Mouse (Mus musculus): Measurements from ENCODE around the gene Myo18a. TPM values are rescaled to one million over a fixed set of nuclear protein-coding genes. Genes with fewer than 3 reads are reported as not detected.

Myo18a gene
- polyA plus RNA-seq (2012; fragmentation: generic; extraction: Trizol): 57.0 TPM
- long read RNA-seq, experiment 1, partial matches to known transcripts: 18 of 36 reads
- long read RNA-seq, experiment 1, other reads (novel, unspliced or antisense): 17 of 36 reads
- long read RNA-seq, experiment 2, partial matches to known transcripts: 75 of 191 reads
- long read RNA-seq, experiment 2, other reads (novel, unspliced or antisense): 116 of 191 reads

GRCm38 (mm10) chr11:77762783-77763672 is at the start of gene Myo18a:
Myo18a (plus strand) TSS chr11:77763246.
- peaks cover 53% of the 10 kb centered on the region for H3K79me2 ChIP-seq (ENCODE audit: control insufficient read depth, insufficient read depth)
- H3ac ChIP-seq (ENCODE audit: control insufficient read depth, insufficient read length, low read depth): peak within 1 kb of the TSS; percentile 85
- TF ChIP-seq USF1 (IDR thresholded peaks at IDR 0.05; ENCODE audit: low read depth): no peak
- no peak for TF ChIP-seq CEBPB (IDR thresholded peaks at IDR 0.05; ENCODE audit: low read depth)
- TF ChIP-seq MAX (IDR thresholded peaks at IDR 0.05): no peak
- TF ChIP-seq FOSL1 (IDR thresholded peaks at IDR 0.05; ENCODE audit: insufficient read depth, low read length, poor library complexity, severe bottlenecking): no peak
- no peak for TF ChIP-seq MYOD1 (IDR thresholded peaks at IDR 0.05; ENCODE audit: control insufficient read depth, insufficient read length, low read depth)
- no peak for TF ChIP-seq MYOG (IDR thresholded peaks at IDR 0.05; ENCODE audit: control insufficient read depth, extremely low read depth, insufficient read length)
- peak; percentile 98 for TF ChIP-seq CTCF (IDR thresholded peaks at IDR 0.05; ENCODE audit: control insufficient read depth, insufficient read depth, insufficient read length)
- no peaks in the 10 kb centered on the region for H3K36me3 ChIP-seq (ENCODE audit: control insufficient read depth, insufficient read depth)
- H3K79me3 ChIP-seq (ENCODE audit: low read depth): peaks cover 27% of the 10 kb centered on the region
- no peaks in the 10 kb centered on the region for H3K27me3 ChIP-seq (ENCODE audit: control insufficient read depth, insufficient read depth, insufficient read length)
- peak within 1 kb of the TSS; percentile 78 for H3K4me3 ChIP-seq (ENCODE audit: insufficient read depth, poor library complexity, severe bottlenecking)

DNA sequence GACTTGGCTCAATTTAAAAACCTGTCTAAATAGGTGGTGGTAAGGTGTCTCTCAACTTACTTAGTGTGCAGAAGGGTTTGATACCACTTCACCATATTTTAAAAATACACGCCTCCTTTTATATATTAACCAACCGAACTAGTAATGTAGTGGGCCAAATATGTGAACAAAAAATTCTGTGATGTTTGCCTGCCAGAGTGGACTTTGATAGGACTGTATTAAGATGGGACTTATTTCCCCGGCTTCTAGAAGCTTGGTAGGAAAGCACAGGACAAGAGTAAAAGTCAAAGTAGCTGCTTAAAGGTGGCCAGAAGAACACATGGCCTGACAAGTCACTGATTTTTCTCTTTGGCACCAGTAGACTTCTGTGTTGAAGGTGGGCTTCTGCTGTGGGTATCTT is 49.3 kb upstream of the Myo18a start:
- TF ChIP-seq FOSL1 (IDR thresholded peaks at IDR 0.05; ENCODE audit: insufficient read depth, low read length, poor library complexity, severe bottlenecking) (no peak), MYOG (IDR thresholded peaks at IDR 0.05; ENCODE audit: control insufficient read depth, extremely low read depth, insufficient read length) (no peak), USF1 (IDR thresholded peaks at IDR 0.05; ENCODE audit: low read depth) (no peak), CTCF (IDR thresholded peaks at IDR 0.05; ENCODE audit: control insufficient read depth, insufficient read depth, insufficient read length) (no peak), MAX (IDR thresholded peaks at IDR 0.05) (no peak), MYOD1 (IDR thresholded peaks at IDR 0.05; ENCODE audit: control insufficient read depth, insufficient read length, low read depth) (no peak), CEBPB (IDR thresholded peaks at IDR 0.05; ENCODE audit: low read depth) (no peak)
- Histone ChIP-seq H3ac (ENCODE audit: control insufficient read depth, insufficient read length, low read depth) (no peak overlapping the region), H3K36me3 (ENCODE audit: control insufficient read depth, insufficient read depth) (peaks cover 94% of the 10 kb centered on the region), H3K4me3 (ENCODE audit: insufficient read depth, poor library complexity, severe bottlenecking) (no peak overlapping the region), H3K27me3 (ENCODE audit: control insufficient read depth, insufficient read depth, insufficient read length) (no peaks in the 10 kb centered on the region), H3K79me2 (ENCODE audit: control insufficient read depth, insufficient read depth) (peaks cover 73% of the 10 kb centered on the region), H3K79me3 (ENCODE audit: low read depth) (peaks cover 31% of the 10 kb centered on the region)

GRCm38 (mm10) chr11:77719055-77719454 is 44.0 kb upstream of the Myo18a start:
- Histone ChIP-seq H3K79me2 (ENCODE audit: control insufficient read depth, insufficient read depth) (peaks cover 20% of the 10 kb centered on the region), H3K79me3 (ENCODE audit: low read depth) (no peaks in the 10 kb centered on the region), H3K36me3 (ENCODE audit: control insufficient read depth, insufficient read depth) (peaks cover 48% of the 10 kb centered on the region), H3ac (ENCODE audit: control insufficient read depth, insufficient read length, low read depth) (no peak overlapping the region), H3K4me3 (ENCODE audit: insufficient read depth, poor library complexity, severe bottlenecking) (no peak overlapping the region), H3K27me3 (ENCODE audit: control insufficient read depth, insufficient read depth, insufficient read length) (no peaks in the 10 kb centered on the region)
- TF ChIP-seq FOSL1 (IDR thresholded peaks at IDR 0.05; ENCODE audit: insufficient read depth, low read length, poor library complexity, severe bottlenecking) (no peak), USF1 (IDR thresholded peaks at IDR 0.05; ENCODE audit: low read depth) (no peak), CEBPB (IDR thresholded peaks at IDR 0.05; ENCODE audit: low read depth) (no peak)

- H3K4me3 ChIP-seq (ENCODE audit: insufficient read depth, poor library complexity, severe bottlenecking): no peak overlapping the region
- peaks cover 25% of the 10 kb centered on the region for H3K36me3 ChIP-seq (ENCODE audit: control insufficient read depth, insufficient read depth)
- no peaks in the 10 kb centered on the region for H3K27me3 ChIP-seq (ENCODE audit: control insufficient read depth, insufficient read depth, insufficient read length)
- no peaks in the 10 kb centered on the region for H3K79me3 ChIP-seq (ENCODE audit: low read depth)
- no peak overlapping the region for H3ac ChIP-seq (ENCODE audit: control insufficient read depth, insufficient read length, low read depth)
- no peak for TF ChIP-seq CTCF (IDR thresholded peaks at IDR 0.05; ENCODE audit: control insufficient read depth, insufficient read depth, insufficient read length)
- TF ChIP-seq MYOG (IDR thresholded peaks at IDR 0.05; ENCODE audit: control insufficient read depth, extremely low read depth, insufficient read length): no peak
- no peak for TF ChIP-seq CEBPB (IDR thresholded peaks at IDR 0.05; ENCODE audit: low read depth)
- no peak for TF ChIP-seq MYOD1 (IDR thresholded peaks at IDR 0.05; ENCODE audit: control insufficient read depth, insufficient read length, low read depth)
- H3K79me2 ChIP-seq (ENCODE audit: control insufficient read depth, insufficient read depth): peaks cover 3% of the 10 kb centered on the region
These were observed 41.7 kb upstream of the Myo18a start for GRCm38 (mm10) chr11:77721389-77721788.

DNA sequence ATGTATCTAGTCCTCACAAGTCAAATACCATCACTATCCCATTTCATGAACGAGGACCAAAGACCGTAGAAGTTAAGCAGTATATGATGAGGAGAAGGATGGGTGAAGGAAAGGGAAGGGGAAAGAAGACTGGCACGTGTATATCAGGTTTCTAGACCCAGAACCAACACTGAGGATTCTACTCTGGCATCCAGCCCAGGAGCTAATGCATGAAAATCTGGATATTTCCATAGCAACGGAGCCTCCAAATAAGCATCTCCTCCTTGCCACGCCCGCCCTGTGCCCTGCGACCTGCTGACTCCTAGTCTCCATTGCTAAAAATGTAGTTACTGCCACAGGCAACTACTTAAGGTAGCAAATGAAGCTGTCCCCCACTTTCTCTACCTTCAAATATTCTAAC is 38.3 kb upstream of the Myo18a start:
- no peaks in the 10 kb centered on the region for H3K79me3 ChIP-seq (ENCODE audit: low read depth)

More for the DNA sequence above, 38.3 kb upstream of the Myo18a start:
- H3K27me3 ChIP-seq (ENCODE audit: control insufficient read depth, insufficient read depth, insufficient read length): no peaks in the 10 kb centered on the region
- H3ac ChIP-seq (ENCODE audit: control insufficient read depth, insufficient read length, low read depth): no peak overlapping the region
- H3K36me3 ChIP-seq (ENCODE audit: control insufficient read depth, insufficient read depth): no peaks in the 10 kb centered on the region
- no peak overlapping the region for H3K4me3 ChIP-seq (ENCODE audit: insufficient read depth, poor library complexity, severe bottlenecking)
- H3K79me2 ChIP-seq (ENCODE audit: control insufficient read depth, insufficient read depth): no peaks in the 10 kb centered on the region
- TF ChIP-seq MAX (IDR thresholded peaks at IDR 0.05): no peak
- TF ChIP-seq FOSL1 (IDR thresholded peaks at IDR 0.05; ENCODE audit: insufficient read depth, low read length, poor library complexity, severe bottlenecking): no peak
- no peak for TF ChIP-seq CTCF (IDR thresholded peaks at IDR 0.05; ENCODE audit: control insufficient read depth, insufficient read depth, insufficient read length)
- no peak for TF ChIP-seq USF1 (IDR thresholded peaks at IDR 0.05; ENCODE audit: low read depth)
- TF ChIP-seq CEBPB (IDR thresholded peaks at IDR 0.05; ENCODE audit: low read depth): no peak
- no peak for TF ChIP-seq MYOG (IDR thresholded peaks at IDR 0.05; ENCODE audit: control insufficient read depth, extremely low read depth, insufficient read length)
- TF ChIP-seq MYOD1 (IDR thresholded peaks at IDR 0.05; ENCODE audit: control insufficient read depth, insufficient read length, low read depth): no peak
